Mouse (Mus musculus) cerebellum, postnatal 10 days (tissue): ENCODE results near the gene Olfr1438-ps1.
"Not testable (repeated sequence)": the region's sequence is repeated elsewhere in the genome, so short reads cannot be mapped to it uniquely, and the experiment has no call there.

Experiments used
- DNase-seq, 2 experiments: peaks; one replicate each; pipeline ENCODE4 v3.0.0; 2021; ENCODE audit warnings: mixed read lengths in 2 of 2

Gene Olfr1438-ps1

GRCm38 (mm10) chr19:12335810-12336209 lies at the start of gene Olfr1438-ps1:
Olfr1438-ps1 (minus strand) TSS chr19:12335910.
- no peak for DNase-seq

DNA sequence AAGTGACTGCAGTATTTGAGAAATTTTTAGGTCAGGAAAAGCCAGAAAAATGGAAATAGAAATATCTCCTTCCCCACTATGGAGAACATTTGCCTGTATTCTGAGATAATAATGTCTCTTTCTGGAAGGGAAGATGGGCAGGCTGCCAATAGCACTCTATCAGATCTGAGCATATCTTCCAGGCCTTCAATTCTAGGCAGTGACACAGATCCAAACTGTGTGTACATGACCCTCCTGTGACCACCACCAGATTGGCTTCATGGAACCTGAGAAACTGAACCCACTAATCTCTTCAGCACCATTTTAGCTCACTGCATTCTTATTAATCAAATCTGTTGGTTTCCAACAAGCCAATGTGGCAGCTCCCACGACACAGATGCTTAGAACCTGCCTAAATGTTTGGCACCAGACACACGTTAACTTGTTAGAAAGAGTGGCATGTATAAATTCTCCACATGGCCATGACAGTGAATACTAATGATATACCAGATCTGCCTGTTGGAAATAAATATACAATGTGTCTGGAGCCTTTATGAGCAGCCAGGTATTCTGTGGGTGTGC lies 38.8 kb upstream of the Olfr1438-ps1 start:
- DNase-seq: peak; percentile 16 to 42

DNA sequence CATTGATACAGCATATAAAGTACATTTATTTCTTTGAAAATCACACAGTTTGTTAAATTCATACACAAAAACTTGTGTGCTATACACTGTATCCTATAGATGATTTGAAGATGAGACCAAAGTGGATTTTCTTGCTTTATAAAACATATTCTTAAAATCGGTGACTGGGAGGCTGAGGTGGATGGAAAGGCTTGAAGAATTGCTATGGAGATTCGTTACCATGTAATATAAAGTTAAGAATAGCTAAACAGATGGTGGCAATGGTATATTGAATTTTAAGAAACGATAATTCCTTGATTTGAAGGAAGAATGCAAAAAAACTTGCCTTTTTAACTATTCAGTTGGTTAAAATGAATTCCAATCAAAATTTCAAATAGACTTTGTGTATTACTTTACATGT lies 37.3 kb upstream of the Olfr1438-ps1 start:
- DNase-seq: no peak

GRCm38 (mm10) chr19:12325001-12325400 lies 10.7 kb downstream of the Olfr1438-ps1 start, which contains the start of gene Olfr1437:
Olfr1437 (minus strand) TSS chr19:12325101.
- no peak for DNase-seq

GRCm38 (mm10) chr19:12299030-12299429 lies 36.7 kb downstream of the Olfr1438-ps1 start, which contains the start of gene Olfr1436:
Olfr1436 (minus strand) TSS chr19:12299130.
- DNase-seq: not testable (repeated sequence)

- no peak for DNase-seq
Measured at GRCm38 (mm10) chr19:12292979-12293378, 42.7 kb downstream of the Olfr1438-ps1 start.

DNA sequence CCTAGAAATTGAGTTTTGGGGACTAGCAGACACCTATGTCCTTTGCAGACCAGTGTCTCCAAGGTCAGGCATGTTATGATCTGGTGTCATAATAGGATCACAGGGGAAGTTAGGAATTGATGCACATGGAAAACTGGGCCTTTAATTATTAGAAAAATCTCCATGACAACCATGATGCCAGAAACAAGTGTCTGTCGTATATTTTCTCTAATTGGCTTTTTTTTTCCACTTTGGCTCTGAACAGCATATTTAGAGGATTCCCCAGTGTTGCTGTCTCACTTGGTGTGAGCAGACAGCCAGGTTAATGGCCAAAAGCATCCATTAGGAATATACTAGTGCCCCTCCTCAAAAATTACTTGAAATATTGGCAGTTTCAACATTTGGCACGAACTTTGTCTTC lies 56.2 kb downstream of the Olfr1438-ps1 start, which contains the start of gene Olfr1434:
Olfr1434 (plus strand) TSS at position 301 of the 400 bp plus-strand sequence.
- no peak for DNase-seq
